Mouse (Mus musculus): ENCODE results near the gene Cfd.

Cfd gene

GRCm38 (mm10) chr10:79929967-79930825, 39.5 kb downstream of the Cfd start:
- intact Hi-C loops (cut with DNase I): no loop called here

GRCm38 (mm10) chr10:79930826-79931186, 40.2 kb downstream of the Cfd start:
- intact Hi-C loops (cut with DNase I): no loop called here

GRCm38 (mm10) chr10:79931797-79932196, 41.1 kb downstream of the Cfd start:
- intact Hi-C loops (cut with DNase I): no loop called here

GRCm38 (mm10) chr10:79932736-79933135, 42.1 kb downstream of the Cfd start:
- intact Hi-C loops (cut with DNase I): no loop called here

- intact Hi-C loops (cut with DNase I): no loop called here
These were observed 42.6 kb downstream of the Cfd start for GRCm38 (mm10) chr10:79933145-79933679.

- intact Hi-C loops (cut with DNase I): no loop called here
These were observed 43.2 kb downstream of the Cfd start for GRCm38 (mm10) chr10:79933861-79934260.

GRCm38 (mm10) chr10:79934272-79934721, 43.6 kb downstream of the Cfd start:
- intact Hi-C loops (cut with DNase I): no loop called here

- intact Hi-C loops (cut with DNase I): no loop called here
These were observed 44.3 kb downstream of the Cfd start for GRCm38 (mm10) chr10:79934794-79935569.

- intact Hi-C loops (cut with DNase I): no loop called here
These were observed 45.7 kb downstream of the Cfd start for GRCm38 (mm10) chr10:79936284-79936910.

- intact Hi-C loops (cut with DNase I): no loop called here
These were observed 46.3 kb downstream of the Cfd start for GRCm38 (mm10) chr10:79936911-79937441.

GRCm38 (mm10) chr10:79937775-79938526, 47.3 kb downstream of the Cfd start:
- intact Hi-C loops (cut with DNase I): no loop called here

GRCm38 (mm10) chr10:79940749-79941148, 50.1 kb downstream of the Cfd start:
- intact Hi-C loops (cut with DNase I): no loop called here

Small RNA genes within 50 kb of the gene (microRNA-seq; reads per million reads assigned to microRNA genes)
- gene Mir6910: 0.11 to 0.37 reads per million in 2 experiments

All from adrenal gland (tissue).